Mouse (Mus musculus): Measurements from ENCODE around the gene Hist1h2bk. TPM values are rescaled to one million over a fixed set of nuclear protein-coding genes. Genes with fewer than 3 reads are reported as not detected.

Gene Hist1h2bk
- polyA plus RNA-seq, 1 experiment from 2014 or later = 6.2 TPM

- H3K36me3 ChIP-seq = no peaks in the 10 kb centered on the region
- H3K9ac ChIP-seq = no peak overlapping the region
- H3K27me3 ChIP-seq = peaks cover 96% of the 10 kb centered on the region
- no peak for ATAC-seq (ENCODE audit: insufficient number of reproducible peaks, low FRiP score, low TSS enrichment, low read depth)
- peaks cover 17% of the 10 kb centered on the region; the same call in 1 of the 2 replicates for H3K4me1 ChIP-seq
- H3K4me3 ChIP-seq = no peak overlapping the region
- H3K4me2 ChIP-seq = no peak overlapping the region
- whole genome bisulfite sequencing = 42% methylated on average over 4 of the region's 4 CpGs
- no peak overlapping the region for H3K27ac ChIP-seq
- H3K9me3 ChIP-seq = no peaks in the 10 kb centered on the region
These were observed 36.5 kb upstream of the Hist1h2bk start for GRCm38 (mm10) chr13:21999147-21999546.

- WGBS = 55% methylated on average over 2 of the region's 2 CpGs
- no peaks in the 10 kb centered on the region for H3K9me3 ChIP-seq
- no peak overlapping the region for H3K27ac ChIP-seq
- H3K4me2 ChIP-seq = no peak overlapping the region
- no peaks in the 10 kb centered on the region for H3K36me3 ChIP-seq
- no peak overlapping the region for H3K9ac ChIP-seq
- peaks cover 100% of the 10 kb centered on the region for H3K27me3 ChIP-seq
- peaks cover 22% of the 10 kb centered on the region for H3K4me1 ChIP-seq
- no peak for ATAC-seq (ENCODE audit: insufficient number of reproducible peaks, low FRiP score, low TSS enrichment, low read depth)
- no peak overlapping the region for H3K4me3 ChIP-seq
These were observed 34.3 kb upstream of the Hist1h2bk start for GRCm38 (mm10) chr13:22001346-22001745.

DNA sequence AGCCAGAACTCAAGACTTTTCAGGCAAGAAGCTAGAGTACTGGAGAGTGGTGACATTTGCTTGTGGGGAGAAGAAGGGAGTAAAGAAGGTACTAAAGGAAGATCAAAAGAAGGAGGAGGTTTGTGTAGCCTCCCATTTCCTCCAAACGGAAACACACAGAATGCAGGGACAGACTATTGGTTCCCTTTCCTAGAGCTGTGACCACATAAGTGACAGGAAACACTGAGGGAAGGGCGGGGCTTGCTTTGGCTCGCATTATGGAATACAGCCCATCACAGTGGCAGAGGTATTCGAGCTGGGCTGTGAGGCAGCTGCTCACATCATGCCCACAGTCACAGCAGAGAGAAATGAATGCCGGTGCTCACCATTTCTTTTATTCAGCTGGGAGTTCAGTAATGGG lies 33.8 kb upstream of the Hist1h2bk start:
- H3K4me3 ChIP-seq = no peak overlapping the region
- 15% methylated on average over 5 of the region's 5 CpGs for WGBS
- H3K27me3 ChIP-seq = peaks cover 100% of the 10 kb centered on the region
- no peak overlapping the region for H3K27ac ChIP-seq
- H3K36me3 ChIP-seq = no peaks in the 10 kb centered on the region
- H3K9me3 ChIP-seq = no peaks in the 10 kb centered on the region
- H3K4me1 ChIP-seq = peaks cover 23% of the 10 kb centered on the region
- no peak overlapping the region for H3K9ac ChIP-seq
- no peak overlapping the region for H3K4me2 ChIP-seq
- no peak for ATAC-seq (ENCODE audit: insufficient number of reproducible peaks, low FRiP score, low TSS enrichment, low read depth)

DNA sequence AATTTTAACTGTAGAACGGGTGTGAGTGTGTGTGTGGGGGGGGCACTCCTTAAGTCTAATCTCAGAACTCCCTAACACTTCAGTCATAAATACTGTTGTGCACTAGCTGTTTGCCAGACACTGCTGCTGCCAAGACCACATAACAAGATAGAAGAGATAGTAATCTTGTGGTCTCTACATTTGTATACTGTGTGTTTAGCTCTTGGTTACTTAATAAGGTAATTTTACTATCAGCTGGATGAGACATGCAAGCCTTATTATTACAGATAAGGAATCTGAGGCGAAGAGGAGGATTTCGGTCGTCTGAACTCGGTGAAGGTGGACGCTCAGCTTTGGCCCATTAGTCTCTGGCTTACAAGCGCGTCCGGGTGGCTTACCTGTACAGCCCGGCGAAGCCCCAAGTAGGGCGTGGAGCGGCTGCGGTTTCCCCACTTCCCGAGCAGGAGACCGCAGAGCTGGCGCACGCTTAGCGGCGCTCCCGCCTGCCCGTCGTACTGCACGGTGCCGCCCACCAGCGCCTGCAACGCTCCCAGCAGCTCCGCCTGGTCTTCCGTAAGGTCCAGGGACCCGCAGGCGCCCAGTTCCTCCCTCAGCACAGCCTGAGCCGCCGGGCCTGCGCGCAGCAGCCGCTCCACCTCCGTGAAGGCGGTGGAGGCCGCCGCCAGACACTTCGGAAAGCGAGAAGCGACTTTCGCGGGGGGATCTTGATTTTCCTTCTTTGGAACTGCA lies 29.9 kb upstream of the Hist1h2bk start:
- Histone ChIP-seq H3K27me3 (peaks cover 99% of the 10 kb centered on the region), H3K4me2 (peak overlapping the region; percentile 96), H3K27ac (no peak overlapping the region), H3K4me3 (peak overlapping the region; percentile 57), H3K4me1 (peaks cover 22% of the 10 kb centered on the region), H3K9ac (peak overlapping the region; percentile 42; the same call in 1 of the 2 replicates), H3K36me3 (no peaks in the 10 kb centered on the region), H3K9me3 (no peaks in the 10 kb centered on the region)
- ATAC-seq (ENCODE audit: insufficient number of reproducible peaks, low FRiP score, low TSS enrichment, low read depth) = peak; percentile 79
- WGBS = 1% methylated on average over 45 of the region's 45 CpGs

- Histone ChIP-seq H3K4me2 (peak overlapping the region; percentile 96), H3K4me1 (peaks cover 22% of the 10 kb centered on the region), H3K4me3 (peak overlapping the region; percentile 57), H3K9me3 (no peaks in the 10 kb centered on the region), H3K9ac (0 out of 2 replicates have a peak overlapping the region, but pooled peaks have one; percentile 42), H3K36me3 (no peaks in the 10 kb centered on the region), H3K27ac (no peak overlapping the region), H3K27me3 (peaks cover 97% of the 10 kb centered on the region)
- peak; percentile 74; the same call in 1 of the 2 replicates for ATAC-seq (ENCODE audit: insufficient number of reproducible peaks, low FRiP score, low TSS enrichment, low read depth)
- under 1% methylated on average over 38 of the region's 38 CpGs for WGBS
These were observed 29.1 kb upstream of the Hist1h2bk start for GRCm38 (mm10) chr13:22006334-22007120.

- Histone ChIP-seq H3K9ac (no peak overlapping the region), H3K4me2 (peak overlapping the region; percentile 96), H3K4me3 (peak overlapping the region; percentile 57), H3K4me1 (peaks cover 20% of the 10 kb centered on the region), H3K36me3 (no peaks in the 10 kb centered on the region), H3K9me3 (no peaks in the 10 kb centered on the region), H3K27me3 (peaks cover 94% of the 10 kb centered on the region), H3K27ac (no peak overlapping the region)
- WGBS = 4% methylated on average over 18 of the region's 18 CpGs
- no peak for ATAC-seq (ENCODE audit: insufficient number of reproducible peaks, low FRiP score, low TSS enrichment, low read depth)
These were observed 28.6 kb upstream of the Hist1h2bk start for GRCm38 (mm10) chr13:22007121-22007510.

DNA sequence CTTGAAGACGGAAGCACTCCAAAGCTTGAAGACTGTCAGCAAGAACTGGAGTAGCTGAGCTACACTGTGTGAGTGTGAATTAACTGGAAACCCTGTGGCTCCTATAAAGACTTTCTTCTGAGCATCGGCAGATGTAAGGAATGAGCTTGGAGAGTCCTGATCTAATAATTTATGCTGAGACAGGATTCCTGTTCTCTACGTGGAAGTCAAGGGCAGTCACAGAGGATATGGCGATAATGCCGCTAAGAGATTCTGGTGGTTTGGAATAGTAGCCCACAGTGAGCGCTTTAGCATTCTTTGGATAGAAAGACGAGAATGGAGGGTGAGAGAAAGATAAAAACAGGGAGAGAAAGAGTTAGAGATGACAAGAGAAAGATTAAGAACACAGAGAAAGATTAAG lies 27.8 kb upstream of the Hist1h2bk start:
- H3K4me1 ChIP-seq = peaks cover 20% of the 10 kb centered on the region
- 53% methylated on average over 7 of the region's 7 CpGs for WGBS
- no peak overlapping the region for H3K4me2 ChIP-seq
- ATAC-seq (ENCODE audit: insufficient number of reproducible peaks, low FRiP score, low TSS enrichment, low read depth) = no peak
- no peak overlapping the region for H3K4me3 ChIP-seq
- H3K27ac ChIP-seq = no peak overlapping the region
- no peak overlapping the region for H3K9ac ChIP-seq
- no peaks in the 10 kb centered on the region for H3K9me3 ChIP-seq
- peaks cover 94% of the 10 kb centered on the region for H3K27me3 ChIP-seq
- no peaks in the 10 kb centered on the region for H3K36me3 ChIP-seq

DNA sequence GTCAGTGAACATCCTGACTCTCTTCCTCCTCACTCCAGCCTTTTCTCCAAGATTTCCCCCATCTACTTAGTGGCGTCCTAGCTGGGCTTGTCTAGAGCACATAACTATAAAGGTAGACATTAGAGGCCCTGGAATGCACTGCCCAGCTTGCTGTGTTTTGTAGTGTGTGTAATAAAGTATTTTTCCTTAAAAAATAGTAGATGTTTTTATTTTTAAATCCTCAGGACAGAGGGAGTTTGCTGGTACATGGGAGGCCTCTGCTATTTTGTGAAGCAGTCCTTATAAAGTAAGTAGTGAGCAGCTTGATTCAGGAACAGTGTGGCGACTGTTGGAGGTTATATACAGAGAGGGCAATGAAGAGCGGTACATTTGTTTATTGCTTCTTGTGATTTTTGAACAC lies 27.0 kb upstream of the Hist1h2bk start:
- no peak for ATAC-seq (ENCODE audit: insufficient number of reproducible peaks, low FRiP score, low TSS enrichment, low read depth)
- Histone ChIP-seq H3K27me3 (peaks cover 91% of the 10 kb centered on the region), H3K4me3 (no peak overlapping the region), H3K9ac (no peak overlapping the region), H3K36me3 (no peaks in the 10 kb centered on the region), H3K27ac (no peak overlapping the region), H3K9me3 (no peaks in the 10 kb centered on the region), H3K4me2 (no peak overlapping the region), H3K4me1 (peaks cover 20% of the 10 kb centered on the region)
- 78% methylated on average over 3 of the region's 3 CpGs for WGBS

- no peak within 1 kb of the TSS for H3K4me3 ChIP-seq
- peaks cover 91% of the 10 kb centered on the region for H3K27me3 ChIP-seq
- no peak within 1 kb of the TSS for H3K9ac ChIP-seq
- WGBS = 24% methylated on average over 7 of the region's 7 CpGs
- no peaks in the 10 kb centered on the region for H3K36me3 ChIP-seq
- no peaks in the 10 kb centered on the region for H3K9me3 ChIP-seq
- no peak for ATAC-seq (ENCODE audit: insufficient number of reproducible peaks, low FRiP score, low TSS enrichment, low read depth)
- H3K27ac ChIP-seq = no peak within 1 kb of the TSS
- H3K4me1 ChIP-seq = peaks cover 23% of the 10 kb centered on the region
- H3K4me2 ChIP-seq = no peak within 1 kb of the TSS
These were observed 26.0 kb upstream of the Hist1h2bk start, which contains the start of gene Prss16 for GRCm38 (mm10) chr13:22009642-22010041. Gene Prss16 (minus strand): TSS chr13:22009742.

- 22% methylated on average over 13 of the region's 13 CpGs for WGBS
- H3K4me3 ChIP-seq = no peak overlapping the region
- H3K4me1 ChIP-seq = 0 out of 2 replicates have a peak, but pooled peaks cover 3% of the 10 kb centered on the region
- H3K36me3 ChIP-seq = no peaks in the 10 kb centered on the region
- H3K4me2 ChIP-seq = no peak overlapping the region
- no peak overlapping the region for H3K27ac ChIP-seq
- no peak for ATAC-seq (ENCODE audit: insufficient number of reproducible peaks, low FRiP score, low TSS enrichment, low read depth)
- no peak overlapping the region for H3K9ac ChIP-seq
- no peaks in the 10 kb centered on the region for H3K9me3 ChIP-seq
- H3K27me3 ChIP-seq = peaks cover 83% of the 10 kb centered on the region
These were observed 22.0 kb upstream of the Hist1h2bk start for GRCm38 (mm10) chr13:22013716-22014115.

DNA sequence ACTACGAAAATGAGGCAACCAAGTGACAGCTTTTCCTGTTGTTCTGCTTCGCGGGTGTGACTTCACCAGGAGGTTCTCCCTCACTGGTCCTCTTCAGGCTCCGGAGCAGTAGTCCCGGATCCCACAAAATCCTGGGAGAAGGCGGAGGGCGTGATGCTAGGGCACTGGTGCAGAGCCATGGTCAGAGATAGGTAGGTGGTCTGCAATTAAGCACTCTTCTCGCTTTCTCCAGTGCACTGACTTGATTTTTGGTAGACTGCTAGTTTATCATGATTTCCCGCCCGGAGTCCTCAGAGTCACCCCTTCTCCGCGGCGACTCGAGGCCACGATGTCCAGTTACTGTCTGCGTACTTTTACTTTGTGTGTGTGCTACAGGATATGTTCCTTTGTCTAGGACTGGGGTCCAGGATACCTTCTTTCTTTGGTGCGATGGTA lies 21.2 kb upstream of the Hist1h2bk start:
- no peak for ATAC-seq (ENCODE audit: insufficient number of reproducible peaks, low FRiP score, low TSS enrichment, low read depth)
- no peak overlapping the region for H3K27ac ChIP-seq
- no peak overlapping the region for H3K9ac ChIP-seq
- 20% methylated on average over 17 of the region's 17 CpGs for WGBS
- H3K4me1 ChIP-seq = 0 out of 2 replicates have a peak, but pooled peaks cover 3% of the 10 kb centered on the region
- H3K4me3 ChIP-seq = peak overlapping the region; percentile 21
- H3K36me3 ChIP-seq = no peaks in the 10 kb centered on the region
- H3K4me2 ChIP-seq = peak overlapping the region; percentile 20; the same call in 1 of the 2 replicates
- peaks cover 83% of the 10 kb centered on the region for H3K27me3 ChIP-seq
- no peaks in the 10 kb centered on the region for H3K9me3 ChIP-seq

Data from limb, embryonic 15.5 days (tissue).